Mouse (Mus musculus): ENCODE measurements around the gene Foxj1. TPM values are rescaled to one million over a fixed set of nuclear protein-coding genes. Genes with fewer than 3 reads are reported as not detected.
"Not testable (repeated sequence)": the region's sequence is repeated elsewhere in the genome, so short reads cannot be mapped to it uniquely, and the experiment has no call there.

Gene Foxj1
- 0.07 and 0.21 TPM in 2 replicates for polyA plus RNA-seq (2012; rRNA removed)

DNA sequence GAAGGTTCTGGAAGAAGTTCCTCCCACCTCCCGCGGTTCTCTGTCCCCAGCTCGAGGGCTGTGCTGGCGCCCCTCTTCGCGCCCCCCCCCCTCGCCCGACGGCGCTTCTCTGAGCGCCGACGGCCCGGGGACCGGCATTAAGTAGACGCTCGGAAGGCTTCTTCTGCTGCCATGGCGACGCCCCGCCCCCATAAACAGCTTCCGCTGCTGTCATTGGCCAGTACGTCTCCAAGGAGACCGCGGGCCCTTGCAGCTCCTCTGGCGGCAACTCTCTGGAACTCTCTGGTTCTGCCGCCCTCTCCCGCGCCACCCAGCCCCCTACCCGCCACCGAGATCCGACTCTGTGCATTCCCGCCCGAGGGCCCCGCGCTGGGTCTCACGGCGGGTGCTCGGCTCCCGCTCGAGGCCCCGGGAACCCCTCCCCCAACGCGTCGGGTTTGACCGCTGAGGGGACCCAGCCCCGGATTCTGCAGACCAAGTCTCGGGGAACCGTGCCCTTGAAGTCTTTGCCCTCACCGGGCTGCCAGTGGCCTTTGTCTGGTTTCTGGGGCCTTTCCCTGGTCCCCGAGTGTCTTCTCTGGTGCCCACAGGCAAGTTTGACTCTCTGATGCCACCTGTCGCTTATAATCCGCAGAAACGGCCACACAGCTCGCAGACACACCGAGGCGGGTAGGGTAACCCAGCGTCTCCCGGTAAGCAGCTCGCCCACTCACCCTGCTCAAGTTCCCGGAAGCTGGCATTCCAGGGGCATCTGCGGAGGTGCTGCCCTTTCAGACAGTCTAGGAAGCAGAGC is at the start of gene Foxj1:
Gene Foxj1 (minus strand): TSS at position 156 of the 793 bp plus-strand sequence.
- under 1% methylated on average over 57 of the region's 61 CpGs for WGBS
- DNase-seq (ENCODE audit: low read depth, low spot score) = peak; percentile 46

DNA sequence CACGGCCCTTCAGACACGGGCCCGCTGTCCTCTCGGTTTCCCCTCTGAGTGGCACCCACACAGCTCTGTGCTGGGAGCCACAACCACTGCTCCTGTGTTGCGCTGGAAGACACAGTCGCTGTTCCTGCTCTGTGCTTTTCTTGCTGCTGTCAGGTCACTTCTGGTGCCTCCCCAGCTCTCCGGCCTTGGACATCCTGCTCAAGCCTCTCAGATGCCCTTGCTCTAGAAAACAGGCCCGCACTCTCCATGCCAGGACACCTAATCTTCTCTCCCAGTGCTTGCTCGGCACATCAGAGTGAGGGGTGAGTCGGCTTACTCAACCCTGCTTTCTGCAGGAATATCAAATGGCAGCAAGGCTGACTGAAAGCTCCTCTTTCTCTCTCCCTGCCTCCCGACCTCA is 49.0 kb upstream of the Foxj1 start:
- no peak for DNase-seq (ENCODE audit: low read depth, low spot score)
- WGBS = 88% methylated on average over 11 of the region's 11 CpGs

DNA sequence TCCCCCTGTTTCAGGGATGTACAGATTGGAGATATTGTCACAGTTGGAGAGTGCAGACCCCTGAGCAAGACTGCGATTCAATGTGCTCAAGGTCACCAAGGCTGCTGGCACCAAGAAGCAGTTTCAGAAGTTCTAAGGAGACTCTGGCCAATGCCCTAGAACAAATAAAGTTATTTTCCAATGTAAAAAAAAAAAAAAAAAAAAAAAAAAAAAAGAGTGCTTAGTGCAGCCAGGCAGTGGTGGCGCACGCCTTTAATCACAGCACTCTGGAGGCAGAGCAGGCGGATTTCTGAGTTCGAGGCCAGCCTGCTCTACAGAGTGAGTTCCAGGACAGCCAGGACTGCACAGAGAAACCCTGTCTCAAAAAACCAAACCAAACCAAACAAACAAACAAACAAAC is 47.9 kb upstream of the Foxj1 start:
- not testable (repeated sequence) for DNase-seq (ENCODE audit: low read depth, low spot score)
- 84% methylated on average over 5 of the region's 5 CpGs for WGBS

DNA sequence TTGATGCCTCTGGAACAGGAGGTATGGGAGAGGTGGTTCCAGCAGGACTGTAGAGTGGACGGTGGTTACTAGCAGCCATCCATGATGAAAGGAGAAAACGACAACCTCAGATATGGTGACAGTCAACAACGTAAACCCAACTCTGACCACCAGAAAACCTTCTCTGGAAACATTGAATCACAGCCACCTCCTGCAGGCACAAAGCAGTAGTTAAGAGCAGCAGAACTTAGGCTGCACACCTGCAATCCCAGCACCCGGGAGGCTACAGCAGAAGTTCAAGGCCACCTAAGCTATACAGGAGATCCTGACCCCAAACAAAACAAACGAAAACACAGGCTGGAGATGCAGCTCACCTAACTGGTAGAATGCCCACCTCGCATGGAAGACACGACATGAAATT is 45.6 kb upstream of the Foxj1 start:
- WGBS = 77% methylated on average over 7 of the region's 7 CpGs
- DNase-seq (ENCODE audit: low read depth, low spot score) = no peak

DNA sequence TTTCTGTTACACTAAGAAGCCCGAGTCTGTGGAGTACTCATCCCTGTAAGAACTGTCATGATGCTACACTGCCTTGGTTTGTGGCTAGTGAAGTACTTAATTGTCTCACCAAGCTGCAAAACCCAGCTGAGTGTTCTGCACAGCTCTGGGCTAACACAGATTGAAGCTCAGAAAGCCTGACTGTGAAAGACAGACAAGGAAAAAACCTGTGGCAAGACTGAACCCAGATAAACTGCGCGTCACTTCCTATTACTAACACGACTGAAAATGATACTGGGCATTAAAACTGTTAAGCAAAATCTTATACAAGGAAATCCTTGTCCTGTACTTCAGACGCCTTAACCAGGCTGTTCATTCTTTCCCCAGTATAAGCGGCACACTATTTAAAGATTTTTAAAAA is 44.3 kb upstream of the Foxj1 start:
- 71% methylated on average over 6 of the region's 6 CpGs for WGBS
- DNase-seq (ENCODE audit: low read depth, low spot score) = no peak

DNA sequence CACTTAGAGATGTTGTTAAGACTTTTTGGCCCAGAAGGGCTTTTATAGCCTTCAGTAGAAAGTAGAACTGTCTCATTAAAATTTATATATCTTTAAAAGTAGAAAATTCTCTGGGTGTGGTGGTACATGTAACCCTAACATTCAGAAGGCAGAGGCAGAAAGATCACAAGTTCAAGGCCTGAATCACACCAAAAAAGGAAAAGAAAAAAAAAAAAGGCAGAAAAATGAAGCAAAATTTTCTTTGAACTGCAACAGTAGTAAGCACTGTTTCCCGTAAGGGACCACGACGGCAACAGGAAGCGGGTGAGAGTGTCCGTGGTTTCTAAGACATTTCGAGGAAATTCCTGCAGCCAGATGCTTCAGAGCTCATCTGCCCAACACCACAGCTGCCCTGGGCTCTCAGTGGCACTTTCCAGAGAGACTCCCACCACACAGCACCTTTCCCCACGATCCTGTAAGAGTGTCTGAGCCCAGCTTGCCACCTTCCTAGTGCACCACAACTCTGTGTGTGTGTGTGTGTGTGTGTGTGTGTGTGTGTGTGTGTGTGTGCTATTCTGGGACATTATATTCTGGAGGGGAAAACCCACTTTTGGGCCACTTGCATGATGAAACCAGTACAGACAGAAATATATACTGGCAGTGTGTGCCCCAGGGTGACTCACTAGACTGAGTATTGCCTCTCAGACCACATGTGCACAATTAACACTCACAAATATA is 41.9 kb upstream of the Foxj1 start:
- WGBS = 78% methylated on average over 7 of the region's 7 CpGs
- no peak for DNase-seq (ENCODE audit: low read depth, low spot score)

DNA sequence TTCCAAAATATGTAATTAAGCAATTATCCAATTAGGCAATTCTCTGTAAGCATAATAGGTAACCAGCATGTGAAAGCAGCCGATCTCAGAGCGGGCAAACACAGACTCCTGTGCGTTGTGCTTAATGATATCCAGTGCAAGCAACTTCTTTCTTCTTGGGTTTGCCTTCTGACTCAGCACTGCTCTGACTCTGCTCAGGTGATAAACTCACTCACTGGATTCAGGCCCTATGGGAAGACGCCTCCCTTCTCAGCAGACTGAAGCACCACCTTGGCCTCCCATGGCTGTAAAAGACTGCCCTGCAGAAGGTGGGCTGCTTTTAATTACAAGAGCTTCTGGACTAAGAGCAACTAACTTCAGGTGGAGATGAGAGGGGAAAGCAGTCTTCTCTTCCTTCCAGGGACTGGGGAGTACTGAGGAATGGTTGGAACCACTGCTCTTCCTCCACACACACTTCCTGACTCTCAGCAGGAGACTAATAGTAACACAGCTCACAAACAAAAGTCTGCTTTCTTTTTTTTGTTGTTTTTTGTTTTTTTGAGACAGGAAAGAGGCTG is 36.8 kb upstream of the Foxj1 start:
- DNase-seq (ENCODE audit: low read depth, low spot score) = no peak
- WGBS = 72% methylated on average over 4 of the region's 4 CpGs

DNA sequence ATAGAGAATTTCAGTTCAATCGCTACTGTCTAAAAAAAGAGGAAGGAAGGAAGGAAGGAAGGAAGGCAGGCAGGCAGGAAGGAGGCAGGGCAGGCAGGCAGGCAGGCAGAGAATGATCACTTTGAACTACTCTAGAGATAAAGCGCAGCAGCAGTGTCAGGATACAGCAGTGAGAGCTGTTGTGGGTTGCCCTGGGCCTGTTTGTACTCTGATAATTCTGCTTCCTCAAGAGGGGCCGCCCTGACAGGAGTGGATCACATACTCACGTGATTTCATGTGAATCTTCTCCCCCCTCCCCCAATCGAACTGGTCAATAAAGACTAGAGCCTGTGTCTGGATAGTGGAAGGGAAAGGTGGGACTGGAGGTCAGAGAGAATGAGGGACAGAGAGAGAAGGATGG is 34.4 kb upstream of the Foxj1 start:
- WGBS = 63% methylated on average over 5 of the region's 5 CpGs
- DNase-seq (ENCODE audit: low read depth, low spot score) = no peak

DNA sequence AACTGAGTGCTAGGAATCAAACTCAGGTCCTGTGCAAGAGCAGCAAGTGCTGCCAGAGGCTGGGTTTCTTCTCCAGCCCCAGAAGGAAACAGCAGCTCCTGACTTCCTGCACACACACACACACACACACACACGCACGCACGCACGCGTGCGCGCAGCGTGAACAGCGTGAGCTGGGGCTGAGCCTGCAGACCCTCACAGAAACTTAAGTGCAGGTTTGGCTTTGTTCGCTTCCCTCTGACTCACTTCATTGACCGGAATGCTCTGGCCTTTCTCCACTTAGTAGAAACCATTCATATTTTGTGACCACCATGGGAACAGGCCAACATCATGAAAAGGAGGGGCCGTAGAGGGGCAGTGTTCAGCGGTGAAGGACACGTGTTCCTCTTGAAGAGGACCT is 33.9 kb upstream of the Foxj1 start:
- DNase-seq (ENCODE audit: low read depth, low spot score) = no peak
- 84% methylated on average over 14 of the region's 14 CpGs for WGBS

DNA sequence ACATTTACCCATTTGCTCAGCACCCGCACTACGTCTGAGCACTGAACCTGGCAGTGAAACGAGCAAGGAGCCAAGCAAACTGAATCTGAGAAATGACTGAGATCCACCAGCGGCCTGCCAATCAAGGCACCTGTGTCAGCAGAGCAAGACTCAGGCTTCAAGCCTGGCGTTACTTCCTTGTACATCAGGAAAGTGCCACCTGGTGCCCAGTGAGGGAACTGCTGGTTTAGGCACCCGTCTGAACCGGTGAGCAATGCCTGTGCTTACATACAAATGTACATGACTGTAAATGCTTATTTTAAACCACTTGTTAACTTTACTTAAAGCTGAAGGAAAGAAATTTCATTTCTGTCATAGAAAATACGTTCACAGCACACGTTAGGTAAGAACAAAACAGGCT is 32.9 kb upstream of the Foxj1 start:
- WGBS = 21% methylated on average over 9 of the region's 9 CpGs
- peak; percentile 67 for DNase-seq (ENCODE audit: low read depth, low spot score)

DNA sequence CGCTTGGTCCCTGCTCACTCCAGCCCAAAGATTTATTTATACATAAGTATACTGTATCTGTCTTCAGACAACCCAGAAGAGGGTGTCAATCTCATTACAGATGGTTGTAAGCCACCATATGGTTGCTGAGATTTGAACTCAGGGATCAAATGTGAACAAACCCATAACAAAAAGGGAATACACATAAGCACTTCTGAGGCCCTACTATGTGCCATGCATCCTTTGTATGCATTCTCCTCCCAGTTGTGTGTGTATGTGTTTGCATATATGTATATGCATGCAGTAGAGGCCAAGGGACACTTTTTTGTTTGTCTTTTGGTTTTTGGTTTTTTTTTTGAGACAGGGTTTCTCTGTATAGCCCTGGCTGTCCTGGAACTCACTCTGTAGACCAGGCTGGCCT is 31.4 kb upstream of the Foxj1 start:
- WGBS = 98% methylated on average over 1 of the region's 1 CpGs
- DNase-seq (ENCODE audit: low read depth, low spot score) = no peak

DNA sequence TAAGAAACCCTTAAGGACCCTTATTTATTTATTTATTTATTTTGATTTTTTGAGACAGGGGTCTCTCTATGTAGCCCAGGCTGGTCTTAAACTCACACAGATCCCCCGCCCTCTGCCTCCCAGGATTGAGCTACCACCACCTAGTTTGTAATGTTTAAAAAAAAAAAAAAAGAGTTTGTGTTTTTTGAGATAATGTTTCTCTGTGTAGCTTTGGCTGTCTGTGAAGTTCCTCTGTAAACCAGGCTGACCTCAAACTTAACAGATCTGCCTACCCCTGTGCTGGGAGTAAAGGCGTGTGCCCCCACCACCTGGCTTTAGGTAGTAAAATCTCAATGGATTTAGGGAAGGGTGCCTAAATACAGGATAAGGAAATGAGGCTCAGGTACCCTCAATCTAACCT is 30.9 kb upstream of the Foxj1 start:
- no peak for DNase-seq (ENCODE audit: low read depth, low spot score)
- 87% methylated on average over 2 of the region's 2 CpGs for WGBS

DNA sequence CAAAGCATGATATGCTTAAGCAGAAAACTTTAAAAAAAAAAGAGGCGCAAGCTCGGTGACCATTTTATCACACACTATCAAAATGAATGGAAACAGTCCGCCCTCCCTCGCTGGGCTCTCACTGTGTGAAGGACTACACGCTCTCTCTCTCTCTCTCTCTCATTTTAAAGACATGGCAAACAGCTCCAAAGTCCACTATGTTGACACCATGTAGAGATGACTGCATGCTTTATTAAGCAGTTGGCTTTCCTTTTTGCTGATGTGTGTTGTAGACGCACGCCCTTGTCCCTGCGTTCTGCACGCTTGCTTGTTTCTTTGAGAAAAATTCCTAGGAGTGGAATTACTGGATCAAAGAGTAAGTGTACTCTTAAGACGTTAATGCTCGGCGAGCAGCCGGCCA is 30.2 kb upstream of the Foxj1 start:
- DNase-seq (ENCODE audit: low read depth, low spot score) = peak; percentile 24
- 43% methylated on average over 13 of the region's 13 CpGs for WGBS

DNA sequence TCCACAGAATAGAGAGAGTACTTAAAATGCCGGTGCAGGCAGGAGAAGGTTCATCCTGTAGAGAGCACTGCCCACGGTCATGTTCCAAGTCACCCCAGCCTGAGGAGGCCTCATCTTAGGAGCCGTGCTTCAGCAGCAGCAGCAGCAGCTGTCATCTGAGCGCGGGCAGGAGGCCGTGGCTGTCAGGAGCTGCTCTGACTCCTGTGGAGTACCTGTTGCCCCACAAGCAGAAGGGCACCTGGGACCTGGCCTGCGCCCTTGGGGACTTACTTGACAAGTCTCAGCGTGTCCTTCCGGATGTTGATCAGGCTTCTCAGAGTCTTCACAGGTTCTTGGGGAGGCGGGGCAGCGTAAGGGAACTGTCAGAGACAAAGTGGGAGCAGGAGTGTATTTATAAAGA is 26.8 kb upstream of the Foxj1 start:
- WGBS = 82% methylated on average over 11 of the region's 11 CpGs
- no peak for DNase-seq (ENCODE audit: low read depth, low spot score)

DNA sequence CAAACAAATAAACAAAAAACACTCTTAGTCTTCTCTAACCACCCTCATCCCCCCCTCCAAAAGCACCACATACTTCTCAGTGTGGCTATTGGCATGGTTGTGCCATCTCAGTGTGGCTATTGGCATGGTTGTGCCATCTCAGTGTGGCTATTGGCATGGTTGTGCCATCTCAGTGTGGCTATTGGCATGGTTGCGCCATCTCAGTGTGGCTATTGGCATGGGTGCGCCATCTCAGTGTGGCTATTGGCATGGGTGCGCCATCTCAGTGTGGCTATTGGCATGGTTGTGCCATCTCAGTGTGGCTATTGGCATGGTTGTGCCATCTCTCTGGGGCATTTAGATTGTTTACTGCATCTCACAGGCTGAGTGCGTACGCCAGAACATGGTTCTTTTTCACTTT is 25.7 kb upstream of the Foxj1 start:
- not testable (repeated sequence) for DNase-seq (ENCODE audit: low read depth, low spot score)
- 100% methylated on average over 5 of the region's 5 CpGs for WGBS

DNA sequence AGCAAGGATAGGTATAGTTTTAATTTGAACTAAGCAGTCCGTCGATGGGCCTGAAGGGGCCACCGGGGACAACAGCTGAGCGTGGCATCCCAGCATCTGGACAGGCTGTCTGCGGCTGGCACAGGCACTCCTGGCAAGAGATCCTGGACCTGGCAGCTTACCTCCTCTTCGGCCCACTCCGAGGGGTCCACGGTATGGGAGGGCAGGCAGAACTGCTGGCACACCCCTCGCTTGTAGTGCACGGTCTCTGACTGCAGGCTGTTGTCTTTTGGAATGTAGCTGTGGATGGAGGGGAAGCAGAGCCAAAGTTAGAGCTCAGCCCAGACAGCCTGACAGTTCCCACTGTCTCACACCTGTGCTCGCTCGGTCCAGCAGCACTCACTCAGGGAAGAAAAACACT is 24.5 kb upstream of the Foxj1 start:
- no peak for DNase-seq (ENCODE audit: low read depth, low spot score)
- WGBS = 90% methylated on average over 12 of the region's 12 CpGs

DNA sequence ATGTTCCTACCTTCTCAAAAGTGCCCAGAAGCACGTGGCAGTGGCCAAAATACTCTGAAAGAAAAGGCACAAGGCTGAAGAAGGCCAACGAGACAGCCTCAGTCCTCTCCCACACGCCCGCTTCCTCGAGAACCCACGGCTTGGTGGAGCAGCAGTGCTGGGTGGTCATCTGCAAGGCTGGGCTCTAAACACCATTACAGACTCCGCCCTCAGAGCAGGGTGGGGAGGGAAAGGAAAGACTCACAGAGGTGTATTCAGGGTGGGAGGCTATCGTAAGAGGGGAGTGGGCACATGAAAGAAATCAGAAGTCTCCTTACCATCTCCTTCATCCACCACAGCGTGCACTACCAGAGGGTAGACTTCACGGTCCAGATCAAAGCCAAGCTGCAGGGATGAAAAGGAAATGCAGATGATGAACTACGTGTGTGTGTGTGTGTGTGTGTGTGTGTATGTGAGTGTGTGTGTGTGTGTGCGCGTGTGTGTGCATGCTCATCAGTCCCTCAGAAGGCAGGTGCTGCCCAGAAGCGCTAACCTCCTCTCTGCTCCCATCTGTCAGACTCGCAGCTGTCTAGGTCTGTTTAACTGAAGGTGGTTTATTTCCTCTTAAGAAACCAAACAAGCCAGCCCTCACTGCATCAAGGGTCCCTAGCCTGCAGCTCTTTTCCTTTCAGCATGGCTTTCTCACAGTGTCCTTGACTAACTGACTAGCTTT is 23.9 kb upstream of the Foxj1 start:
- no peak for DNase-seq (ENCODE audit: low read depth, low spot score)
- 65% methylated on average over 15 of the region's 15 CpGs for WGBS

DNA sequence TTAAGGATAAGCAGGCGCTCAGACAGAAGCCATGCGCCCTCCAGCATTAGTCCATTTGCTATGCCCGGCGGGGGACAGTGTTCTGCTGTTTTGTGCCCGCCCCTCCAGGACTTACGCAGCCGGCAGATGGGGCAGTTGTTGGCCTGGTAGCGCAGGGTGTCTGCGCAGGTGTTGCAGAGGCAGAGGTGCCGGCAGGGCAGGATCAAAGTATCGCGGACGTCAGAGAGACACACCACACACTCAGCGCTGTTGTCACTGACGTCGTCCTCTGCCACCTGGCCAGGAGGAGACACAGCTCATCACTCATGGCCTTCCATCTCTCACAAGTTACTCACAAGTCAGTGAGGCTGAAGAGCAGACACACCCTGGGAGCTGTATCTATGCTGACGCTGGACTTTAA is 19.3 kb upstream of the Foxj1 start:
- WGBS = 74% methylated on average over 17 of the region's 17 CpGs
- DNase-seq (ENCODE audit: low read depth, low spot score) = no peak

DNA sequence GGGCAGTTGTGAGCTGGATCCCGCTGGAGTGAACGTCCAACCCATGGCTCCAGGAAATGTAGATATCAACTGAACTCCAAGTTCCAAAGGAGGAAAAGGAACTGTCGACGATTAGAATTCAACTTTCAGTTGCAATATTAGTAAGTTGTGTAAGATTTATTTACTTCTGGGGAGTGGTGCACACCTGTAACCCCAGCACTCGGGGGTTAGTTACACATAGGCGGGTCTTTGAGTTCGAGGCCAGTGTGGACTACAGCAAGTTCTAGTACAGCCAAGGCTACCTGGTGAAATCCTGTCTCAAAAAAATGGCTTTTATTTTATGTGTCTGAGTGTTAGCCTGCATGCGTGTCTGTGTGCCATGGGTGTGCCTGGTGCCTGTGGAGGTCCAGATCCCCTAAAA is 18.3 kb upstream of the Foxj1 start:
- DNase-seq (ENCODE audit: low read depth, low spot score) = no peak
- 52% methylated on average over 8 of the region's 8 CpGs for WGBS

DNA sequence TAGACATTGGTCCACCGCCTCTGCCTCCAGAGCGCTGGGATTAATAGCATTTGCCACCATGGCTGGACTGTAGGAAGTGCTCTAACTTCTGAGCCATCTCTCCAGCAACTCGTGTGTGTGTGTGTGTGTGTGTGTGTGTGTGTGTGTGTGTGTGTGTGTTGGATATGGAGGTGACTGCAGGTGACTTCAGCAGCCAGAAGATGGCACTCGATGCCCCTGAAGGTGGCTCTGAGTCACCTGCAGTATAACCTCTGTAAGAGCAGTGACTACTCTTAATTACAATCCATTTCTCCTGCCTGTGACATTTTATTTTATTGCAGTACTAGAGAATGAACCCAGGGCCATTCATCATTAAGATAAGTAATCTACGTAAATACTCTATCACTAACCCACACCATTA is 16.1 kb upstream of the Foxj1 start:
- DNase-seq (ENCODE audit: low read depth, low spot score) = no peak
- 74% methylated on average over 5 of the region's 5 CpGs for WGBS

All from large intestine, adult 2 months (tissue).